Mouse (Mus musculus): ENCODE data around the gene Hsd17b13.
A peak's percentile ranks its signal among the peaks of the same experiment; 100 is the strongest.
"Not testable (repeated sequence)": the region's sequence is repeated elsewhere in the genome, so short reads cannot be mapped to it uniquely, and the experiment has no call there.

Gene Hsd17b13

DNA sequence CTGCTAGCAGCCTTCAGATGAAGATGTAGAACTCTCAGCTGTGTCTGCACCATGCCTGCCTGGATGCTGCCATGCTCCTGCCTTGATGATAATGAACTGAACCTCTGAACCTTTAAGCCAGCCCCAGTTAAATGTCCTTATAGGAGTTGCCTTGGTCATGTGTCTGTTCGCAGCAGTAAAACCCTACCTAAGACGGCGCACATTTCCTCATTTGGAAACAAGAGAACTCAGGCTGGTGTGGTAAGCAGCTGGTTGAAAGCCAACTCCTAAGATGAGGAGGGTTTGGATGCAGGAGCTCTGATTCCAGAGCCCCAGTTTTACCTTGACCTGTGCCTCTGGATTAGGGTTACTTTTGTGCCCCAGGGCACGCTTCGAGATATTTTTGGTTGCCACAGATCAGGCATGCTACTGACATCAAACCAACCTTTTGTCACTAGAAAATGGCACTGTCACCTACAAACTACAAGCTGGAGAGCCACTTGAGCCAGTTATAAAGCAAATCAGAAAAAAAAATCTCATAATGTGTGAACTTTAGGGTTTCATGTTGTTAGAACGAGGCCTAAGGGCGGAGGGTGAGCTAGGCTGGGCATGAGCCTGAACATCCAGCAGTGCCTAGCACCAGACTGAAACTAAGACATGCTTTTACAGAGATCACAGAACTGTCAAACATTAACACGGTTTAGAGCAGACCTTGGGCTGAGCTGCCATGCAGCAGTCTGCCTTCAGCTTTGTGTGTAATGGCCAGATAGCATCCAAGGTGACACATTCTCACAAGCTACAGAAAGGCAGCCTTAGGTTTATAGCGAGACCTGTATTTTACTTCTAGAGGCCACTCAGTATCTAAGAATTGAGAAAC is 3.7 kb upstream of the Hsd17b13 start:
- no peak for DNase-seq (ENCODE audit: low read depth, low spot score)

DNA sequence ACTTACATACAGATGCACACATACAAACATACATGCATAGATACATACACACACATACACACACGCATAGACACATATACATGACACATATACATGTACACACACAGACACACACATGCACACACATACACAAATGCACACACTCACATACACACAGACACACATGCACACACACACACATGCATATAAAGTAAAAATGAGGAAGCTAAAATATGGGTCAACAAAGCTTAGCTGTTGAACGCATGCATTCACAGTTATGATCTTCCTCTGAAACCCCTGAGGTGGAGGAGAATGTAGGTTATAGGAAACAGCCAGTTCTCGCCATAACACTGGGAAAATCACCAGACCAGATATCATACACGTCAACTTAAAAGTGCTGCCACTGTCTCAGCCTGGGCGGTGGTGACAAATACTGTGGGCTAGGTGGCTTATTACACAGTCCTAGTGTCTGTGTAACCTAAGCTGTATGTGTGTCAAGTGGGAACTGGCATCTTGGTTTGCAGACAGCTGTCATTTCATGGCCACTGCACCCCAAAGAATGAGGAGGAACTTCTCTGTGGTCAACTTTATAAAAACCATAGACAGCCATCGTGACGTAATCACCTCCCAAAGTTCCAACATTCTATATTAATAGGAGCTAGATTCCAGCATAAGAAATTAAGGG is 829 bp upstream of the Hsd17b13 start:
- no peak for DNase-seq (ENCODE audit: low read depth, low spot score)

DNA sequence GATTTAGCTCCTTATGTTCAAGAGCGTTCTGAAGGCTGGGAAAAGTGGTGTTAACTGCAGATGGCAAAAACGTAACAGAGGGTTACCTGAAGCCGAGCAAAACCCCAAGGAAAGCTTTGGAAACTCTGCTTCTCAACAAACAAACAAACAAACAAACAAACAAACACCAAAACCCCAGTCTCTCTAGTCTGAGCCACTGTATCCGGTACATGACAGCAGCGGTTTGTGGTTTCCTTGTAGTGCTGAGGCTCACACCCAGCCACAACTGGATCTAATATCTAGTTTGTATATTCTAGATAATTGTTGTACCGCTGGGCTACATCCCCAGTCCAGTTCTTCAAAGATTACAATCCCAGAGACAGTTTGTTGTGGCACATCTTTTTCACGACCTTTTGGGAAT is 1.5 kb downstream of the Hsd17b13 start:
- no peak for DNase-seq (ENCODE audit: low read depth, low spot score)

DNA sequence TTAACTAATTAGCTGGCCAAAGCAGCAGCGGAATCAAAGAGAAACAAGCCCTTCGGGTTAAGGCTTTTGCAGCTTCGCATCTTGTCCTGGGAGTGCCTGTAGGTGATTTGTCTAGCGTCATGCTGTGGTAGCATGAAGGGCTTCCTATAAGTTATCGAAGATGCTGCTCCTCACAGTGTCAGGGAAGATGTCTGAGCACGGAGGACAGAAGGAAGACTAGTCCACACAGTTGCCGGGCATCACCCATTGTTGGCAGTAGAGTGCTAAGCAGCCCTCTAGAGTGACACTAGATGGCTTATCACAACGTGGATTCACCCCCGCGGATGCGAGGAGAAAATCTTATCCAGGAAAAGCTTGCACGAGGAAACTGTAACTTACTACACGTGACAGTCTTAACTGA is 4.4 kb downstream of the Hsd17b13 start:
- no peak for DNase-seq (ENCODE audit: low read depth, low spot score)

GRCm38 (mm10) chr5:103972379-103972778 is 4.8 kb downstream of the Hsd17b13 start:
- DNase-seq (ENCODE audit: low read depth, low spot score): no peak

GRCm38 (mm10) chr5:103971051-103971450 is 6.2 kb downstream of the Hsd17b13 start:
- no peak for DNase-seq (ENCODE audit: low read depth, low spot score)

DNA sequence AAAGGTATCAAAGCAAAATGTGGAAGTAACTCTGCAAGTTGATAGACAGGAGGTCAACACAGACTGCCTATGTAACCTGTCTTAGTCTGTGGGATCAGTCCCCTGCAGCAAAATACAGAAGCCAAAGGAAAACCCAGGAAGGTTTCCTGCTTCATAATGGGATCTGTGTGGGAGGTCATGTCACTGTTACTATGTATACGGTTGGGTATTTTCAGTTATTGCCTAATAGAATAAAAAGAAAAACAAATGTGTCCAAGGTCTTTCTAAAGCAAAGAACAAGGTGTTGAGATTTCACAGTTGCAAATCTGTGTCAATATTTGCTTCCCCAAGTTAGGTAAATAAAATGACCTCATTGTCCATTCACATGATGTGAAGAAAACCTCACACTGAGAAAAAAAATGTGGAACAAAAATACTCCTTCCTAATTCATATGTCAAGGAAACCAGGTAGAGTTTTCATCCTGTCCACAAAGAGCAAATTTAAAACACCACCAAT is 14.2 kb downstream of the Hsd17b13 start:
- DNase-seq (ENCODE audit: low read depth, low spot score): no peak

- DNase-seq (ENCODE audit: low read depth, low spot score): no peak
Measured at GRCm38 (mm10) chr5:103954638-103955037, 22.6 kb downstream of the Hsd17b13 start.

DNA sequence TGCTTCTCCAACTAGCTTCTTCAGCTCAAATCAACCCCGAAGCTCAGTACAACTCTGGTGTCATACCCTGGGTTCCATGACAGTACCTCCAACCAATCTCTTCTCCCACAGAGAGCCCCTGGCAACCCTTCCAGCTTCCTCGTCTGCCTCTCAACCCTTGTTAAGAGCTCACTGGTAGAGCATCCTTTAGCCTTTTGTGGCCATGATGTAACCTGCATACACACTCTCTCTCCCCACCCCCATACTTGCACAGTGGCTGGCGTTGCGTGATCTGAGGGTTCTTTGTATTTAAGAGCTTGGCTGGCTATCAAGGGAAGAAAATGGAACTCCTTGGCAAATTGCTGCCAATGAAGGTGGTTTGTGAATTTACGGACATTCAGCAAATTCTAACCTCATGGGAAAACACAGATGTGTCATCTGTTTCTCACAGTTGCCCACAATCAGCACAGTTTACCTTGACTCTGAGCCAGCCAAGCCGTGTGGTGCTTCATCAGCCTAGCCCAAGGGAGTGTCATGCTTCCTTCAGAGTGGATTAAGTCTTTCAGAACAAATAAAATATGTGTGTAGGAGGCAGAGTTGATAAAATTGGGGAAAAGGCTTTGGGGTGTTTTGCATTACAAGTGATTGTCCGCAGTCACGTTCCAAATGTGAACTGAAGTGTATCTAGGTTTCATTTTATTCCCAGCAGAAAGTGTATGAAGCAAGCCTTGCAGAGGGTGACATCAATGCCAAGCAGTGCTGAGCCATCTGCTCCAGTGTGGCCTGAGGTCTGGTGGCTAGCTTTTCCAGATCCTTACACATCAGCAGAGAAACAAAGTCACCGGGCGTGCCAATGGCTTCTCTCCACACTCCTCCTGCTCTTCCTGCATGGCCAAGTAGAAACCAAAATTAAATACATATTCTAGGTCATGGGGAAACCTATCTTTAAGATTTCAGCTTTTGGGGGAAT is 23.8 kb downstream of the Hsd17b13 start:
- DNase-seq (ENCODE audit: low read depth, low spot score): no peak

DNA sequence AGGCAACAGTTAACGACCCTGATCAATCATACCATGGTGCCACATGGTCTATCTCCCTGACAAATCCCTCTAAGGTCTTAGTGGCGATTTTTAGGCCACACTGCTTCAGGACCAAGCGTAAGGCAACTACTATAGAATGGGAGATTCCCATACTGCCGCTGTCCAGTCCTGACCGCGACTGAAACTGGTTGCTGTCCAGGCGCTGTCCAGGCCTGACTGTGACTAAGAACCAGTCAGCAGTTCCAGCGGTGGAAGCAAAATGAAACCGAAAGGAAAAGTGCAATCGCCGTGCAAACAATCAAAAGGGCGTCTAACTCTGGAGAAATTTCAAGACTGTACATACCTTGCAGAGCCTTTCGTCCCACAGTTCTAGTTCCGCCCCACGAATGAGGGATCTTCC is 27.1 kb downstream of the Hsd17b13 start:
- not testable (repeated sequence) for DNase-seq (ENCODE audit: low read depth, low spot score)

- no peak for DNase-seq (ENCODE audit: low read depth, low spot score)
Measured at GRCm38 (mm10) chr5:103943183-103943582, 34.0 kb downstream of the Hsd17b13 start.

DNA sequence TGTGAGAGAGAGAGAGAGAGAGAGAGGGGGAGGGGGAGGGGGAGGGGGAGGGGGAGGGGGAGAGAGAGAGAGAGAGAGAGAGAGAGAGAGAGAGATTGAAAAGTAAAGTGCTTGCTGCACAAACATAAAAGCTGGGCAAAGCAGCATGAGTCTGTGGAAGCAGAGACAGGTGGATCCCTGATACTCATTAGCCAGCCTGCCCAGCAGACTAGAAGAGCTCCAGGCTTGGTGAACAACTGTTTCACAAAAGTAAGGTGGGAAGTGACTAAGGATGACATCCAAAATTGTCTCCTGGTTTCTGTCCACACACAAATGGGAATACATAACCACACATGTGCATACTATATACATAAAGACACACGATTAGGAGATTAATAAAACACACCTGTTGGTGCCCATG is 37.4 kb downstream of the Hsd17b13 start:
- DNase-seq (ENCODE audit: low read depth, low spot score): no peak

GRCm38 (mm10) chr5:103939350-103939652 is 37.9 kb downstream of the Hsd17b13 start:
- no peak for DNase-seq (ENCODE audit: low read depth, low spot score)

- DNase-seq (ENCODE audit: low read depth, low spot score): no peak
Measured at GRCm38 (mm10) chr5:103938547-103939349, 38.5 kb downstream of the Hsd17b13 start.

DNA sequence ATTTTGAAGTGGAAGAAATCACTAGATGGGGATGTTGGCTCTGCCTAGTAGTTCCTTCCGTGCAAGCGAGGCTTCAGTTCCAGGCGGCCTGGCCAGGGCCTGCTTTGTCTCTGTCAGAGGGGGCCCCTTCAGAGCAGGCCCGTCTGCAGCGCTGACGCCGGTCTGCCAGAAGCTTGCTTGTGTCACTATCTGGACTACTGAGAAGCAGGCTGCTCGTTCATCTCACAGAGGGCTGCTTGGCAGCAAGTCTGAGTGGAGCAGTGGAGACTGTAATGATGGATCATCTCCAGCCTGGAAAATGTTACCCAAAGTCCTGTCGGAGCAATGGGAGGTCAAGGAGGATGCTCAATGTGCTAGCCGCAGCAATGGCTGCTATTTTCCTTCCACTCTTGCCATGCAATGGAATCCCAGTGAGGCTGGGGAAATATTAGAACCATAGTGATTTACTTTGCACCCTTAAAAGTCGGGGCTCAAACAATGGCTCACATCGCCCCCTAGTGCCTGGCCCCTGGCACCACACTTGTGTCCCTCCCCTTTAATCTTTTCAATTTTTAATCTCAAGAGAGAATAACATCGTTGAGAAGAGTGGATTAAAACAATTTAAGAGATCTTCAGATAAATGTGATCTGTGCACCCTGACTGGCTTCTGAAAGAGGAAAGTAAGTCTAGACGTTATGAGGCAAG is 40.2 kb downstream of the Hsd17b13 start:
- peak; percentile 45 for DNase-seq (ENCODE audit: low read depth, low spot score)

GRCm38 (mm10) chr5:103931924-103932323 is 45.3 kb downstream of the Hsd17b13 start:
- DNase-seq (ENCODE audit: low read depth, low spot score): peak; percentile 82

GRCm38 (mm10) chr5:103930511-103930910 is 46.7 kb downstream of the Hsd17b13 start:
- no peak for DNase-seq (ENCODE audit: low read depth, low spot score)

- no peak for DNase-seq (ENCODE audit: low read depth, low spot score)
Measured at GRCm38 (mm10) chr5:103928196-103928550, 49.0 kb downstream of the Hsd17b13 start.

- peak; percentile 95 for DNase-seq (ENCODE audit: low read depth, low spot score)
Measured at GRCm38 (mm10) chr5:103927429-103928195, 49.6 kb downstream of the Hsd17b13 start.

GRCm38 (mm10) chr5:103926398-103926797 is 50.8 kb downstream of the Hsd17b13 start:
- DNase-seq (ENCODE audit: low read depth, low spot score): peak; percentile 81
